Mouse (Mus musculus) heart, embryonic 16.5 days (tissue): ENCODE measurements at regions not wholly inside any gene's neighbourhood (a gene's known extent, or its start where the extent isn't known, plus 50 kb on each side); places are given as distances from the start of the nearest gene placed in this dataset.
"Not testable (repeated sequence)": the region's sequence is repeated elsewhere in the genome, so short reads cannot be mapped to it uniquely, and the experiment has no call there.

Source experiments
- ATAC-seq: fragments of 200-750 bp; cut with Nextera tagmentation; replicated peaks from 2 replicates; pipeline ENCODE4 v1.8.0; 2017; ENCODE audit warnings: moderate number of reproducible peaks; ENCODE audit not compliant: insufficient read depth, low FRiP score; ENCODE audit errors: extremely low read depth
- H3K27ac ChIP-seq: fragments of 300-500 bp; sonication (generic); 2 replicates; pipeline ENCODE4 v1.5.1; 2014; ENCODE audit warnings: mild to moderate bottlenecking, low read length, control low read depth, moderate library complexity
- H3K27me3 ChIP-seq: fragments of 300-500 bp; sonication (generic); 2 replicates; pipeline ENCODE4 v1.6.1; 2014; ENCODE audit warnings: low read length, mixed read lengths; ENCODE audit not compliant: control insufficient read depth, insufficient read depth
- H3K36me3 ChIP-seq: fragments of 300-500 bp; sonication (generic); 2 replicates; pipeline ENCODE4 v1.6.1; 2014; ENCODE audit not compliant: control insufficient read depth, insufficient read depth
- H3K4me1 ChIP-seq: fragments of 300-500 bp; sonication (generic); 2 replicates; pipeline ENCODE4 v1.6.1; 2014; ENCODE audit warnings: low read length, mixed read lengths; ENCODE audit not compliant: control insufficient read depth, insufficient read depth
- H3K4me2 ChIP-seq: fragments of 300-500 bp; sonication (generic); 2 replicates; pipeline ENCODE4 v1.6.1; 2014; ENCODE audit warnings: low read depth, mild to moderate bottlenecking, control low read depth, low read length
- H3K4me3 ChIP-seq: fragments of 300-500 bp; sonication (generic); 2 replicates; pipeline ENCODE4 v1.5.1; 2014; ENCODE audit warnings: mild to moderate bottlenecking, control low read depth, low read length
- H3K9ac ChIP-seq: fragments of 300-500 bp; sonication (generic); 2 replicates; pipeline ENCODE4 v1.6.1; 2014; ENCODE audit warnings: low read length, control low read depth
- H3K9me3 ChIP-seq: fragments of 300-500 bp; sonication (generic); replicated peaks from 2 replicates; pipeline ENCODE4 v1.6.1; 2016; ENCODE audit warnings: low read length; ENCODE audit not compliant: control insufficient read depth
- WGBS: fragments of 180-500 bp; shearing (Covaris S2); extraction: QIAGEN DNeasy Blood & Tissue Kit; methylation state at CpG from one replicate; pipeline ENCODE4 v1.1.7; 2014; 5-methylcytosine and 5-hydroxymethylcytosine counted together

GRCm38 (mm10) chr13:97473256-97473970, 232.5 kb downstream of the Enc1 start:
- no peaks in the 10 kb centered on the region for H3K9me3 ChIP-seq
- no peak overlapping the region for H3K4me3 ChIP-seq
- H3K9ac ChIP-seq, result no peak overlapping the region
- no peak overlapping the region for H3K27ac ChIP-seq
- no peaks in the 10 kb centered on the region for H3K27me3 ChIP-seq
- H3K4me2 ChIP-seq, result no peak overlapping the region
- H3K4me1 ChIP-seq, result no peaks in the 10 kb centered on the region
- H3K36me3 ChIP-seq, result no peaks in the 10 kb centered on the region
- 79% methylated on average over 7 of the region's 7 CpGs for WGBS
- no peak for ATAC-seq

GRCm38 (mm10) chr13:97469999-97470398, 229.1 kb downstream of the Enc1 start:
- Histone ChIP-seq H3K36me3 (no peaks in the 10 kb centered on the region), H3K9ac (no peak overlapping the region), H3K27me3 (no peaks in the 10 kb centered on the region), H3K4me3 (no peak overlapping the region), H3K4me1 (no peaks in the 10 kb centered on the region), H3K9me3 (no peaks in the 10 kb centered on the region), H3K27ac (no peak overlapping the region), H3K4me2 (no peak overlapping the region)
- ATAC-seq, result no peak
- WGBS, result 44% methylated on average over 10 of the region's 10 CpGs

DNA sequence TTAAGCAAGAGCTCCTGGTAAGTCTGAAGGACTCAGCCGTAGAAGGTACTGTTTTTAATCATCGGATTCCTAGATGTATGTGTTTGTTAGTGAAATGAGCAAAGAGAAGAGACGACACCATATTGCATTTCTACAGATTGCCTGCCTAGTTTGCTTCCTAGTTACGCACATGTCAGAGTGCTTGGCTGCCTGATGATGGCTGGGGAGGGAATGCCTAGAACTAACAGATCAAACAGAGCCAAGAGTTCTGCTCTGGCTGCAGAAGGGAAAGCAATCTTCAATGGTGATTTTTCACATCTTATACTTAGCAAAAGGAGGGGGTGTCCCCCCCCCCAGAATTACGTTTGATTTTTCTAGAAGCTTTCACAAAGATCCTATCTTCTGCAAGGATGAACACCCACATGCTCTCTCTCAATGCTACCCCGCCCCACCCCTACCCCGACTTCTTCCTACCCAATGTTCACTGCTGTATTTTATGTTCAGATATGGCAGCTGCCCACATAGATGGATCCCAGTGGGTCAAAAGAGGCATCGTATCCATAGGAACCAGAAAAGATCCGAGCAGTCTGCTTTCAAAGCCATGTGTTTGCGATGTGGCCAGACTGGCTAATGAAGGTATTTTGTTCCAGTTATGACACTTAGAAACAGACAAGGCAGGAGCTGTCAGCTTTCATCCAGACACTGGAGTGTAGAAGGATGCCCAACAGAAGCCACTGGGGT, 228.1 kb downstream of the Enc1 start:
- no peak for ATAC-seq

GRCm38 (mm10) chr13:97466585-97466984, 225.7 kb downstream of the Enc1 start:
- H3K9me3 ChIP-seq, H3K4me3 ChIP-seq, ATAC-seq, H3K4me2 ChIP-seq, H3K4me1 ChIP-seq, H3K9ac ChIP-seq, H3K36me3 ChIP-seq, H3K27ac ChIP-seq, H3K27me3 ChIP-seq: not testable (repeated sequence)
- 83% methylated on average over 1 of the region's 1 CpGs for WGBS

More for the DNA sequence above, 228.1 kb downstream of the Enc1 start:
- Histone ChIP-seq H3K9me3 (no peaks in the 10 kb centered on the region), H3K36me3 (no peaks in the 10 kb centered on the region), H3K4me1 (no peaks in the 10 kb centered on the region), H3K4me2 (no peak overlapping the region), H3K27me3 (no peaks in the 10 kb centered on the region), H3K27ac (no peak overlapping the region), H3K9ac (no peak overlapping the region), H3K4me3 (no peak overlapping the region)
- WGBS, result 84% methylated on average over 10 of the region's 10 CpGs

GRCm38 (mm10) chr13:97463798-97464197, 222.9 kb downstream of the Enc1 start:
- no peak overlapping the region for H3K4me2 ChIP-seq
- WGBS, result 69% methylated on average over 7 of the region's 8 CpGs

DNA sequence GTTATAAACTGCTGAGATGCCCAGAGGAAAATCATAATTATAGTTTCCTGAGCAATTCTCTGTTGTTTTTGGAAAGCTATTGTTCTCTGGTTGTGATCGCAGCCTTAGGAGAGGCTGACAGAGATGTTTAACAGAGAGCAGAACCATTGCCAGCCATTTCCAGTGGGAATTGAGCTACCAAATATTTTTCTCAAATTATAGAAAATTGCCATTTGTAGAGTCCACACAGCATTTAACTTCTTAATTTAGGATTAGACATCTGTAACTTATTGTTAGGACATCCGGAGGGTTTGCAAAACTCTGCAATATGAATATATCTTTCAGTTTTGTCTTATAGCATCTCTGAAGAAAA, 222.0 kb downstream of the Enc1 start:
- ATAC-seq, result no peak
- peaks cover 7% of the 10 kb centered on the region; the same call in 1 of the 2 replicates for H3K4me1 ChIP-seq
- no peaks in the 10 kb centered on the region for H3K36me3 ChIP-seq
- no peak overlapping the region for H3K4me3 ChIP-seq
- H3K27me3 ChIP-seq, result no peaks in the 10 kb centered on the region
- 63% methylated on average over 2 of the region's 2 CpGs for WGBS
- H3K9ac ChIP-seq, result no peak overlapping the region
- H3K9me3 ChIP-seq, result no peaks in the 10 kb centered on the region
- H3K27ac ChIP-seq, result peak overlapping the region; percentile 14
- no peak overlapping the region for H3K4me2 ChIP-seq

More at GRCm38 (mm10) chr13:97463798-97464197, 222.9 kb downstream of the Enc1 start:
- H3K36me3 ChIP-seq, result no peaks in the 10 kb centered on the region
- H3K27me3 ChIP-seq, result no peaks in the 10 kb centered on the region
- H3K27ac ChIP-seq, result no peak overlapping the region
- ATAC-seq, result no peak
- peaks cover 7% of the 10 kb centered on the region; the same call in 1 of the 2 replicates for H3K4me1 ChIP-seq
- no peaks in the 10 kb centered on the region for H3K9me3 ChIP-seq
- no peak overlapping the region for H3K9ac ChIP-seq
- no peak overlapping the region for H3K4me3 ChIP-seq

DNA sequence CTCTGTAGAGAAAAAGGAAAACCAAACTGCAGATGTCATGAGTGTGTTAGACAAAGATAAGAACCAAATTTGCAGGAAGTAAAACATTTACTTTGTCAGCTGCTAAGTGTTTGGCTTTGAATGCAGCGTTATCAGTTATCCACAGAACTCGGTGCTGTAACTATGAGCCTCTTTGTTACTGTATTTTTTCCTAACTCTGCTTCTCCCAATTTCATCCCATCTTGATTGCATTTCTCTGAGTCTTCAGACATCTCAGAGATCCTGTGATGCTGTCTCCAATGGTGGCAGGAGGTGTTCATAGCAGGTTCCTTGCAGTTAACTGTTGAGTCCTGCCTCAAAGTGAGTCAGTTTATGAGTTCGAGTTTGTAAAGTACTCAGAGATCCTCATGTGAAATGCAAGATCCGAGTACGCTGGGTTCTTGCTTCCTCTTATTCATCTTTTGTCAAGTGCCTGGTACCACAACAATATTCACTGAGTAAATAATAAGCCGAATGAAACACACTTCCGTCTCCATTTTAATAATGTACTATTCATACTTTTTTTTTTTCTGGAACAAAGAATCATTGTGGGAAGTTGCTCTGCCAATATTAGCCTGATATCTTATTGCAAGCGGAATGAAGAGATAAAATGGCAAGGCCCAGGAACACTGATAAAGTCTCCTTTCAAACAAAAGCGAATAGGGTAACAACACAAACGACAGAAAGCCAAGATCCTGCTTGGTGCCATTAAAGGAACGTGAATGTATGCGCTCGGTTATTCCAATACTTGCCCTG, 221.4 kb downstream of the Enc1 start:
- H3K9me3 ChIP-seq, result no peaks in the 10 kb centered on the region
- 43% methylated on average over 13 of the region's 13 CpGs for WGBS
- no peak overlapping the region; the same call in 1 of the 2 replicates for H3K4me2 ChIP-seq
- no peak overlapping the region for H3K4me3 ChIP-seq
- H3K27ac ChIP-seq, result peak overlapping the region; percentile 53
- peaks cover 7% of the 10 kb centered on the region; the same call in 1 of the 2 replicates for H3K4me1 ChIP-seq
- ATAC-seq, result no peak; the same call in 1 of the 2 replicates
- H3K36me3 ChIP-seq, result no peaks in the 10 kb centered on the region
- H3K9ac ChIP-seq, result no peak overlapping the region
- H3K27me3 ChIP-seq, result no peaks in the 10 kb centered on the region

DNA sequence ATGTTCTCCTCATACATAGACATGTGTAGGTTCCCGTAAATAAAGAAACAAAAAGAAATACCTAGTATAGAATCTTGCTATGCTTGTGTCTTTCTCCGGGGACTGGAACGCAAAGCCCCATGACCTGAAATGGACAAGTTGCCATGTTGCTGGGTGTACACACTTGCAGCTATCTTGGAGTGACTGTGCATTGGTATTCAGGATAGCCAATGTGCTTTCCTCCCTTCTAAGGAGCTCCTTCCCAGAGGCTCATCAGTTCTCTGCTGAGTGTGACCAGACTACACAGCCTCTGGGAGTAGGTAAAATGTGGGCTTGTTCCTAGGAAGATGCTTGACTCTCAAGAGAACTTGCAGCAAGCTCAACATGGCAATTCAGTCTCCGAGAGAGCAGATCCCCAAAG, 220.3 kb downstream of the Enc1 start:
- no peak overlapping the region for H3K27ac ChIP-seq
- H3K4me1 ChIP-seq, result peaks cover 7% of the 10 kb centered on the region; the same call in 1 of the 2 replicates
- H3K4me3 ChIP-seq, result no peak overlapping the region
- 90% methylated on average over 4 of the region's 4 CpGs for WGBS
- no peak for ATAC-seq
- no peak overlapping the region for H3K9ac ChIP-seq
- no peaks in the 10 kb centered on the region for H3K27me3 ChIP-seq
- H3K4me2 ChIP-seq, result no peak overlapping the region
- H3K9me3 ChIP-seq, result no peaks in the 10 kb centered on the region
- H3K36me3 ChIP-seq, result no peaks in the 10 kb centered on the region

GRCm38 (mm10) chr13:97459106-97459505, 218.2 kb downstream of the Enc1 start:
- ATAC-seq, result no peak
- H3K36me3 ChIP-seq, result no peaks in the 10 kb centered on the region
- no peak overlapping the region for H3K4me2 ChIP-seq
- 86% methylated on average over 7 of the region's 7 CpGs for WGBS
- no peak overlapping the region for H3K9ac ChIP-seq
- no peaks in the 10 kb centered on the region for H3K27me3 ChIP-seq
- no peak overlapping the region for H3K4me3 ChIP-seq
- no peak overlapping the region for H3K27ac ChIP-seq
- H3K4me1 ChIP-seq, result peaks cover 7% of the 10 kb centered on the region; the same call in 1 of the 2 replicates
- no peaks in the 10 kb centered on the region for H3K9me3 ChIP-seq
